Comparison of ENCODE assay signal across 15 mouse cellular contexts in the genomic region with DNA sequence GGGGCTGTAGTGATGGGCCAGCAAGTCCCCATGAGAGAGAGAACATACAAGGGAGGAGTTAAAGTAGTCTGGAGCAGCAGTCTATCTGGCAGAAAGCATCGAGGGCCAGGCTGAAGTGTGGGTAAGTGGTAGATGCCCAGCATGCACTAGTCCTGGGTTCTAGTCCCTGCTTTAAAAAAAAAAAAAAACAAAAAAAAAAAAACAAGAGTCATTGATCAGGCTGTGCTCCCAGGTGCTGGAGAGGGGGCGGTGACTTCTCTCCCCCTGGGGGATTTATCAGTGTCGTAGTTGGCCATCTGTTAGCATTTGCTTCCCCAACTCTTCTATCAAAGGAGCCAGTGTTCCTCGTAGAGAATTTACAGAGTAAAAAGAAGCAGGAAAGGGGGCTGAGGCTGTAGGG.
"Had no signal": no experiment of that assay in that cellular context is flagged by ENCODE, and none has a peak within 500 bp of the region (broad histone marks: within the 10 kb centered on the region; RNA-seq: fewer than 3 reads in every experiment).

No protein-coding gene starts in this region.

- H3K9me3 ChIP-seq: neural tube, embryonic 15.5 days; stomach, embryonic 15.5 days had no signal

- H3K27me3 ChIP-seq: neural tube, embryonic 15.5 days; stomach, embryonic 15.5 days had no signal

- H3K4me1 ChIP-seq: neural tube, embryonic 15.5 days; stomach, embryonic 15.5 days had no signal

- H3K4me2 ChIP-seq: neural tube, embryonic 15.5 days; stomach, embryonic 15.5 days had no signal

- H3K4me3 ChIP-seq: neural tube, embryonic 15.5 days; stomach, embryonic 15.5 days had no signal

- DNase-seq: retina, postnatal 1 day; right cerebral cortex, adult 18-20 months; right cerebral cortex, postnatal 14 days; right cerebral cortex, postnatal 25 days; right cerebral cortex, postnatal 4 days; spleen, adult 18-20 months; thymus, adult 18-20 months; thymus, adult 2 months; thymus, postnatal 14 days; thymus, postnatal 25 days; thymus, postnatal 36 days; thymus, postnatal 4 days had no signal

- H3K27ac ChIP-seq: neural tube, embryonic 15.5 days; stomach, embryonic 15.5 days; stomach, postnatal 0 days had no signal

- H3K9ac ChIP-seq: neural tube, embryonic 15.5 days; stomach, embryonic 15.5 days had no signal
